Mouse (Mus musculus) right cerebral cortex, adult 18-20 months (tissue): ENCODE measurements at regions not wholly inside any gene's neighbourhood (a gene's known extent, or its start where the extent isn't known, plus 50 kb on each side); places are given as distances from the start of the nearest gene placed in this dataset.

Source experiments
- DNase-seq: peaks from one replicate; pipeline ENCODE4 v3.0.0; 2022; ENCODE audit warnings: mixed read lengths

DNA sequence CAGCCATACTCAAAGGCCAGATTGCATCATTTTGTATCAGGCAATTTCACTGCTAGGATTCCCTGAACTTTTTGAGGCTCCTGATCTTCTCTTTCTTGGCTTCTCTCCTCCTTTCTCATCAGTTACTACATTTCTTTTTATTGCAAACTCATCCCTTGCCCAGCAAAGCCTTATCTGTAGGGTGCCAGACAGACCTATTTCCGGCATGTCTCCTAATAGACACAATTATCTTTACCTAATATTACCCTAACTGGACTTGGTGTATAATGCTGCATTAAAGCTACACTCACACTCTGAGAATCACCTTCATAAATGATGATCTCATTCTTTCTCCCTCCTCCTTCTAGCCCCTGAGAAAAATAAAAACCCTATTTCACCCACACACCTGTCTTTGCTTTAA, 396.3 kb upstream of the Nrg3 start:
- no peak for DNase-seq

DNA sequence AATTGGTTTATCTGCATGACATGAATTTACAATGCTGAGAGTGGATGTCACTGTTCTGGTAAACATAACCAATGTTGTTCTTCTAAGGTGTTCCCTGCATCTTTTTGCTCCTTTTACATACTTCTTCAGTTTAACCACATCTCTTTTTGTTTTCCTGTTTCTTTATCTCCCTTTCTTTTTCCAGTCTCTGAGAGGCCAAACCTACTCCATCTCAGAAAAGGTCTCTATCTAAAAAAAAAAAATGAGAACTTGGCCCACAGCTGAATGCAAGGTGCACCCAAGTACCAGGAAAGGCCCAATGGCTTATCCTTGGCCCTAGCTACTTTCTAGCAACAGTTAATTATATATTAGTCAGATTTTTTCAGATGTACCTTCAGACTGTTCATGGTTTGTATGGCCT, 394.3 kb upstream of the Nrg3 start:
- no peak for DNase-seq

DNA sequence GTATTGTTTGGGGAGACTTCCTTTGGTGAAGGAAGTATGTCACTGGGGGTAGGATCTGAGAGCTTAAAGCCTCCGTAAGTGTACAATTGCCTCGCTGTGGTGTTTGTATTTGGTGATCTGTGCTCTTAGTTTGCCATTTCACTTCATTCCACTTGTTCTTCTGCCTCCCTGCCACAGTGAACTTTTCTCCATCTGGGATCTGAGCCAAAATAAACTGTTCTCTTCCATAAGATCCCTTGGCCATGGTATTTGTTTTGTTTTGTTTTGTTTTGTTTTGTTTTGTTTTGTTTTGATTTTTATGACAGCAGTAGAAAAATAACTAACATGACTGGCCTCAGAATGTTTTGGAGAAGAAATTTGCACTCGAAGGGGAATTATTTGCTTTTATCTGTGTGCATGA, 387.3 kb upstream of the Nrg3 start:
- DNase-seq: no peak

DNA sequence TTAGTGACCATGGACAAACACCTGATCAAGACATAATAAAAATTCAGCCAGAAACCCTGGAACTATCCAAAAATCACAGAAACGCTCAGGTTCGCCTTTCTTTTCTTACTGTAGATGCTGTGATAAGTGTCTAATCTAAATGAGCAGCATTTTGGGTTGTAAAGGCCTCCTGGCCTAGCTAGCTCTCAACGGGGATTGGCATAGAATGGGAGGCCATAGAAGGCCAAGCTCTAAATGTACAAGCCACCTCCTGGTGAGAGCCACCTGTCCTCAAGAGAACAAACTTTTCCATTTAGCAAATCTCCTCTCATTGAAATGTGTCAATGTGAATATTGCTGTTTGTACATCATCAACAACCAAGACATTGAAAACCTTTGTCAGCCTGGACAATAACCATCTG, 386.4 kb upstream of the Nrg3 start:
- no peak for DNase-seq

DNA sequence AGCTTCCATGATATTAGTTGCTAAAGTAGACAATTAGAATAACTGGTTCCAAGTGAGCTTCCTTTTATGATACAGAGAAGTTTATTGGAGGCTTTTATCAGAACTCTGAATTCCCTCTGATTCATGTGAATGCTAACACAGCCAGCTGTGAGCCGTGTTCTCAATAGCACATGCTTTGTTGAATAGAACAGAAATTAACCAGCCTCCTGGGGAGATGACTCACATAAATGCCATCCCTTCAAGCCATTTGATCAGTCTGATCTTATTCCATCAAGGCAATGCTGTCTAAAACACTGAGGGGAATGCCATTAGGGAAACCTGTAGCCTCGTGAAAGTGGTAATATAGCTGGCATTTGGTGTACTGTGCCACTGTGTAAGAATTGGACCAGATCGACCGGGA, 380.1 kb upstream of the Nrg3 start:
- DNase-seq: peak; percentile 3

DNA sequence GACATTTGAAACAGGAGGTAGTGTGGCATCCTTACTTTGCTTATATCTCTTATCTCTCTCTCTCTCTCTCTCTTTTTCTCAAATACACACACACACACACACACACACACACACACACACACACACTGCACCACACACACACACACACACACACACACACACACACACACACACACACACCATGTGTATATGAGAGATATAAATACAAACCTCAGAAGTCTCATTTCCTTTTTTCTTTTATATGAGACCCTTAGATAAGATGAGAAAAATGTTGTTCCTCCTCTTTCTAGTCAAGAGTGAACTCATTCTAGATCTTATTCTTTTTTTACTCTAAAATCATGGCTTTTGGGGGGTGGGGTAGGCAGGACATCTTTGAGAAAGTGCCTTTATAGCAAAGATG, 379.6 kb upstream of the Nrg3 start:
- DNase-seq: no peak
